Mouse (Mus musculus): ENCODE measurements around the gene Irf2bp1. TPM values are rescaled to one million over a fixed set of nuclear protein-coding genes. Genes with fewer than 3 reads are reported as not detected.

Irf2bp1 gene
- polyA plus RNA-seq, 1 experiment, result 53.2 TPM

DNA sequence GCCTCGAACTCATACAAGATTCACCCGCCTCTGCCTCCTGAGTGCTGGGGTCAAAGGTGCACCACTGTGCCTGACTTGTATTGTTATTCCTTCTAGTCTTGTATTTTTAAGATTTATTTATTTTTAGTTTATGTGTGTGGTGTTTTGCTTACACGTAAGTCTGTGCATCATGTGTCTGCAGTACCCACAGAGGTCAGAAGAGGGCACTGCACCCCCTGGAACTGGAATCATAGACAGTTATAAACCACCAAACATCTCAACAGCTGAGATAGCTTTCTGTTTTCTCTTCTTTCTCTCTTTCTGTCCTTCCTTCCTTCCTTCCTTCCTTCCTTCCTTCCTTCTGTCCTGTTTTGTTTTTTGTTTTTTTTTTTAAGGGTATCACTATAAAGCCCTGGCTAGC is 32.9 kb upstream of the Irf2bp1 start:
- Histone ChIP-seq H3K27me3 (replicated peaks) (peaks cover 57% of the 10 kb centered on the region), H3K9me3 (peaks cover 6% of the 10 kb centered on the region; the same call in 1 of the 2 replicates), H3K4me3 (replicated peaks) (no peak overlapping the region), H3K36me3 (replicated peaks; ENCODE audit: low read length) (no peaks in the 10 kb centered on the region), H3K4me1 (peaks cover 4% of the 10 kb centered on the region; the same call in 1 of the 2 replicates)
- no peak for TF ChIP-seq GATA1 (IDR thresholded peaks at IDR 0.05; ENCODE audit: borderline replicate concordance, low read length)

DNA sequence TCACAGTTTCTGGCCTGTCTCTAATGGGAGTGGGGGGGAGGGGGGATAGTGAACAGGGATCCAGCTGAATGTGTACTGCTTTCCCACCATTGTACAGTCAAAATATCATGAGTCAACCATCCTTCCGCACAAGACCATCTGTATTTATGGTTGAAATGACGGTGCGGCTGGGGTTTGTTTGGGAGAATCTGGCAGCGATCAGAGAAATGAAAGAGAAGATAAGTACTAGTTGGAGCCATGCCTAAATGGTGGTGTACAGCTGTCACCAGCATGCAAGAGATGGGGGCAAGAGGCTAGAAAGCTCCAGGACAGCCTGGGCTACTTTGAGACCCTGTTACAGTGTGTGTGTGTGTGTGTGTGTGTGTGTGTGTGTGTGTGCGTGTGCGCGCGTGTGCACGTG is 25.5 kb upstream of the Irf2bp1 start:
- Histone ChIP-seq H3K27me3 (replicated peaks) (peaks cover 39% of the 10 kb centered on the region), H3K9me3 (no peaks in the 10 kb centered on the region), H3K4me1 (no peaks in the 10 kb centered on the region), H3K36me3 (replicated peaks; ENCODE audit: low read length) (no peaks in the 10 kb centered on the region), H3K4me3 (replicated peaks) (no peak overlapping the region)
- TF ChIP-seq FLI1 (IDR thresholded peaks at IDR 0.05; ENCODE audit: low read length) (no peak), GATA1 (IDR thresholded peaks at IDR 0.05; ENCODE audit: borderline replicate concordance, low read length) (no peak)

DNA sequence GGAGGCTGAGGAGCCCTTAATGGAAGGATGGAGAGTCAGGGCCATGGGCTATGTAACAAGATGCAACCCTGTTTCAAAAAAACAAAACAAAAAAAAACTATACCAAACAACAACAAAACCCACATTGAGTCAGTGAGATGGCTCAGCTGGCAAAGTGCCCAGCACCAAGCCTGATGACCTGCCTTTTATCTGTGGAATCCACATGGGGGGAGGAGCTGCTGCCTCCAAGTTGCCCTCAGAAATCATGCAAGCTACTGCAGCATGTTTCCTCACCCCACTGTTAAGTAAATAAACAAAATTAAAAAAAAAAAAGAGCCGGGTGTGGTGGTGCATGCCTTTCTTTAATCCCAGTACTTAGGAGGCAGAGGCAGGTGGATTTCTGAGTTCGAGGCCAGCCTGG is 17.3 kb upstream of the Irf2bp1 start:
- H3K27me3 ChIP-seq (replicated peaks), result peaks cover 44% of the 10 kb centered on the region

DNA sequence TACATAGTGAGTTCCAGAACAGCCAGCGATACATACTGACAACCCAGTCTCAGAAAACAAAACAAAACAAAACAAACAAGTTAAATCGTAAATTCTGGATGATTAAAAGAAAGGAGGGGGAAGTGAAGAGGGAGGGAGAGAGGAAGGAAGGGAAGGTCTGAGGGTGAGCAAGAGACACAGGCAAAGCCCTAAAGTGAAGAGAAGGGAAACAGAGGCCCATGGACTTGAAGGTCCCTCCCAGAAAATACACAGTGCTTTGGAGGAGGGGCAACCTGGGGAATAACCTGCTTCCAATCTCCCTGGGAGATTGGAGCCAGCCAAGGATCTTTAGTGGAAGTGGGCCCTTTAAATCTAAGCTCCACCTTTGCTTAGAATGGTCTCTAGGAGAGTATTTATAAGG is 16.7 kb upstream of the Irf2bp1 start, which contains the start of gene Nanos2:
Gene Nanos2 (plus strand): TSS at position 301 of the 400 bp plus-strand sequence.
- no peaks in the 10 kb centered on the region for H3K9me3 ChIP-seq
- no peak for TF ChIP-seq GATA1 (IDR thresholded peaks at IDR 0.05; ENCODE audit: borderline replicate concordance, low read length)
- TF ChIP-seq FLI1 (IDR thresholded peaks at IDR 0.05; ENCODE audit: low read length), result no peak
- H3K4me1 ChIP-seq, result peaks cover 30% of the 10 kb centered on the region
- no peak within 1 kb of the TSS for H3K4me3 ChIP-seq (replicated peaks)
- no peaks in the 10 kb centered on the region for H3K36me3 ChIP-seq (replicated peaks; ENCODE audit: low read length)
- H3K27me3 ChIP-seq (replicated peaks), result peaks cover 50% of the 10 kb centered on the region

More for the DNA sequence above, 17.3 kb upstream of the Irf2bp1 start:
- TF ChIP-seq GATA1 (IDR thresholded peaks at IDR 0.05; ENCODE audit: borderline replicate concordance, low read length) (no peak), FLI1 (IDR thresholded peaks at IDR 0.05; ENCODE audit: low read length) (no peak)
- Histone ChIP-seq H3K4me3 (replicated peaks) (no peak overlapping the region), H3K9me3 (no peaks in the 10 kb centered on the region), H3K36me3 (replicated peaks; ENCODE audit: low read length) (no peaks in the 10 kb centered on the region), H3K4me1 (peaks cover 24% of the 10 kb centered on the region)

DNA sequence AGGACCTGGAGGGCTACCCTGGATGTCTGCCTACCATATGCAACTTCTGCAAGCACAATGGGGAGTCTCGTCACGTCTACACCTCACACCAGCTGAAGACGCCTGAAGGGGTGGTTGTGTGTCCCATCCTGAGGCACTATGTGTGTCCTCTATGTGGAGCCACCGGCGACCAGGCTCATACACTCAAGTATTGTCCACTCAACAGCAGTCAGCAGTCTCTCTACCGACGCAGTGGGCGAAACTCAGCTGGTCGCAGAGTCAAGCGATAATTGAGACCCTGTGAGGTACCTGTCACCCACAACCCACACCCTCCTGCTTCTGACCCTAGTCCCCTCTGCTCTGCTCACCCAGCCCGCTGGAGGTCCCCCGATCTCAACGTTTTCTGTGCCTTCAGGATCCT is 16.1 kb upstream of the Irf2bp1 start:
- H3K9me3 ChIP-seq, result no peaks in the 10 kb centered on the region
- H3K27me3 ChIP-seq (replicated peaks), result peaks cover 57% of the 10 kb centered on the region
- no peak overlapping the region for H3K4me3 ChIP-seq (replicated peaks)
- H3K36me3 ChIP-seq (replicated peaks; ENCODE audit: low read length), result peaks cover 3% of the 10 kb centered on the region
- H3K4me1 ChIP-seq, result peaks cover 37% of the 10 kb centered on the region
- no peak for TF ChIP-seq GATA1 (IDR thresholded peaks at IDR 0.05; ENCODE audit: borderline replicate concordance, low read length)
- no peak for TF ChIP-seq FLI1 (IDR thresholded peaks at IDR 0.05; ENCODE audit: low read length)

DNA sequence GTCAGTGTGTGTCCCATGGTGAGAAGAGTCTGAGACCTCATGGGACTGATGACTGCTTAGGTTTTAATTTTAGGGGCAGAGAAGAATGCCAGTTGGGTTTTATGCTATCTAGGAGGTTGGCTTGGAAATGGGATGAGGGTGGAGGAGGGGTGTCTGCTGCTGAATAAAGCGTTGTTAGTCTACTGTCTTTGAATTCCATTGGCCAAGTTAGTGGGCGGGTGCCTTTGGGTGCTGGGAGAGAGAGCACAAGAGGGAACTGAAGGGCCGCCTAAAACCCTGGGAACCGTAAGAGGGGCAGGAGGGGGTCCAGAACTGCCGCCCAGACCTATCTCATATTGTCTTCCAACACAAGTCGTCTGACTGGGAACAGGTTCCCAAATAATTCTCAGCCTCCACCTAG is 15.1 kb upstream of the Irf2bp1 start:
- Histone ChIP-seq H3K4me3 (replicated peaks) (no peak overlapping the region), H3K36me3 (replicated peaks; ENCODE audit: low read length) (peaks cover 13% of the 10 kb centered on the region), H3K9me3 (no peaks in the 10 kb centered on the region), H3K4me1 (peaks cover 38% of the 10 kb centered on the region), H3K27me3 (replicated peaks) (peaks cover 60% of the 10 kb centered on the region)
- TF ChIP-seq GATA1 (IDR thresholded peaks at IDR 0.05; ENCODE audit: borderline replicate concordance, low read length) (no peak), FLI1 (IDR thresholded peaks at IDR 0.05; ENCODE audit: low read length) (no peak)

DNA sequence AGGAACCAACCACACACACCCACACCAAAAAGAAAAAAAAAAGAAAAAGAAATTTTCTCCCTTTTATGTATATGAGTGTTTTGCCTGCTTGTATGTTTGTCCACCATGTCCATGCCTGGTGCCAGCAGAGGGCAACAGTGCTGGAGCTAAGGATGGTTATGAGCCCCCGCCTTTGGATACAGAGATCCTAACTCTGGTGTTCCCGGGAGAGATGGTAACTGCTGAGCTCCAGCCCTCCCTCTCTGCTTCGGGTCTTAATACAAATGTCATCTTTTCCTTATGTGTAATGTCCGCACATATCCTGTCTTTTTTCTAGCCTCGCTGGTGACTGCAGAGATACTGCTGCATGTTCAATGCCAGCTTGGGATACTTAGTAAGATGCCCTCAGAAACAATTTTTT is 13.8 kb upstream of the Irf2bp1 start:
- peaks cover 25% of the 10 kb centered on the region for H3K36me3 ChIP-seq (replicated peaks; ENCODE audit: low read length)
- peaks cover 38% of the 10 kb centered on the region for H3K4me1 ChIP-seq
- H3K27me3 ChIP-seq (replicated peaks), result peaks cover 52% of the 10 kb centered on the region
- no peak overlapping the region for H3K4me3 ChIP-seq (replicated peaks)
- H3K9me3 ChIP-seq, result no peaks in the 10 kb centered on the region
- no peak for TF ChIP-seq GATA1 (IDR thresholded peaks at IDR 0.05; ENCODE audit: borderline replicate concordance, low read length)

DNA sequence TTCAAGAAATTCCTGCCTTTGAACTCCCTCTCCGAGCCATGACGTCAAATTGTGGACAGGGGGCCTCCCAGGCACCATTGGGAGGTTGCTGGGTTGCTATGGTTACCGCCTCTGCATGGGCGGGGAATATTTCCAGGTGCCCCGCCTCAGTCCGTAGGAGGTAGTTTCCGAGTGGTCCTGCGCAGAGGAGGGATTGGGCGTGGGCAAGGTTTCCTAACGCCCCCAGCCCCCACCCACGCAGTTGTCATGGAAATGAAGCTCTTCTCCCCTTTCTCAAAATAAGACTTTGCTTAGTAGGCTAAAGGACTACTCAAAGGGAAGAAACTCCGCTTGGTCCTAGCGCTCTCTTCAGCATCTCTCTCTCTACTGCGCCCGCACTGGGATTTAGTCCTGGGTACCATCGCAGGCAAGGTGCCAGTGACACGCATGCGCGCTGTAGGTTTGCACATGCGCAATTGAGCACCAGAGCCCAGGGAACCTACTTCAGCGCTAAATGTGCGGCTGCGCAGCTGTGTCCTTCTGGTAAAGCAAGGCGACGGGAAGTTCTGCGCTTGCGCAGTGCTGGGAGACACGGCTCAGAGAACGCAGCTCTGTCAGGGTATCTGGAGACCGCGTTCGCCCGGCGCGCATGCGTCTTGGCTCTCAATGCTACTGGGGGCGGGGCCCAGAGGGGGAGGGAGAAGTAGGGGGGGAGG is 13.1 kb upstream of the Irf2bp1 start, which contains the start of gene Mypop:
Gene Mypop (plus strand): TSS at position 645 of the 695 bp plus-strand sequence.
- peaks cover 49% of the 10 kb centered on the region for H3K27me3 ChIP-seq (replicated peaks)
- TF ChIP-seq GATA1 (IDR thresholded peaks at IDR 0.05; ENCODE audit: borderline replicate concordance, low read length), result no peak
- no peak for TF ChIP-seq FLI1 (IDR thresholded peaks at IDR 0.05; ENCODE audit: low read length)

DNA sequence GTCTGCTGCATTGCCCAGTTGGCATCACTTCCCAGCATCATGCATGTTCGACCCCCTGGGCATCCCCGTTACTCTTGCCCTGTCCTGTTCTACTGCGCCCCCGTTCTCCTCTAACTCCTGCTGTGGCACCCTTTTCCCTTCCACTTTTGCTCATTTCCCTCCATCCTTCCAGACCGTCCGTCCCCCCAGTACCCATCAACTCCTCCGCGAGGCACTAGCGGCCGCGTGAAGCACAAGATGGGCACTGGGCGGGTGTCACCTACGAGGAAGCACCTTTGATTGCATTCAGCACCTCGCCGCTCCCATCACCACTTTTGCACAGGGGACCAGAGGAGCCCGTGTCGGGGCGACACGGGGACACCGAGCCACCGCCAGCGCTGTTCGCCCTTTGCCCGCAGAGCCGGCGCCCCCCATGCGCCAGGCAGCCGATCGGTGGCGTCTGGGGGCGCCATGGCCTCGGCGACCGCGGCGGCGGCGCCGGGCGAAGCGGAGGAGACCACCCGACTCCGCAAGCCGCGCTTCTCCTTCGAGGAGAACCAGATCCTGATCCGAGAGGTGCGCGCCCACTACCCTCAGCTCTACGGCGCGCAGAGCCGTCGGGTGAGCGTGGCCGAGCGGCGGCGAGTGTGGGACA is 12.1 kb upstream of the Irf2bp1 start:
- TF ChIP-seq GATA1 (IDR thresholded peaks at IDR 0.05; ENCODE audit: borderline replicate concordance, low read length), result no peak
- TF ChIP-seq FLI1 (IDR thresholded peaks at IDR 0.05; ENCODE audit: low read length), result no peak
- peak overlapping the region; percentile 92 for H3K4me3 ChIP-seq (replicated peaks)
- H3K4me1 ChIP-seq, result peaks cover 34% of the 10 kb centered on the region
- H3K9me3 ChIP-seq, result no peaks in the 10 kb centered on the region
- peaks cover 49% of the 10 kb centered on the region for H3K27me3 ChIP-seq (replicated peaks)
- H3K36me3 ChIP-seq (replicated peaks; ENCODE audit: low read length), result peaks cover 43% of the 10 kb centered on the region

More for the DNA sequence above, 13.1 kb upstream of the Irf2bp1 start, which contains the start of gene Mypop:
- H3K9me3 ChIP-seq, result no peaks in the 10 kb centered on the region
- H3K4me1 ChIP-seq, result peaks cover 38% of the 10 kb centered on the region
- peak within 1 kb of the TSS; percentile 92 for H3K4me3 ChIP-seq (replicated peaks)
- H3K36me3 ChIP-seq (replicated peaks; ENCODE audit: low read length), result peaks cover 32% of the 10 kb centered on the region

DNA sequence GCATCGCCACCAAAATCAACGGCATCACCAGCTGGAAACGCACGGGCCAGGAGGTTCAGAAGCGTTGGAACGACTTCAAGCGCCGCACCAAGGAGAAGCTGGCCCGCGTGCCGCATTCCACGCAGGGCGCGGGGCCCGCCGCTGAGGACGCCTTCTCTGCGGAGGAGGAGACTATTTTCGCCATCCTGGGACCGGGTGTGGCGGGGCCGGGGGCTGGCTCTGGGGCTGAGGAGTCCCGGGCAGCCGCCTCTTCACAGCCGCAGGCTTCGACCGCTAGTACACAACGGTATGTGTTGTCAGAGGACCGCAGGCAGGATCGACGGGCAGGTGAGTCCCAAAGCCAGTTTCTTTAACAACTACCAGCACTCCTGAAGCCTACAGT is 11.6 kb upstream of the Irf2bp1 start:
- Histone ChIP-seq H3K36me3 (replicated peaks; ENCODE audit: low read length) (peaks cover 45% of the 10 kb centered on the region), H3K9me3 (no peaks in the 10 kb centered on the region), H3K4me3 (replicated peaks) (peak overlapping the region; percentile 92), H3K27me3 (replicated peaks) (peaks cover 47% of the 10 kb centered on the region), H3K4me1 (peaks cover 31% of the 10 kb centered on the region)
- no peak for TF ChIP-seq GATA1 (IDR thresholded peaks at IDR 0.05; ENCODE audit: borderline replicate concordance, low read length)
- no peak for TF ChIP-seq FLI1 (IDR thresholded peaks at IDR 0.05; ENCODE audit: low read length)
